Mouse (Mus musculus): ENCODE results near the gene Rabl6. TPM values are rescaled to one million over a fixed set of nuclear protein-coding genes. Genes with fewer than 3 reads are reported as not detected.

Gene Rabl6
- polyA plus RNA-seq, 1 experiment from 2014 or later = 30.9 TPM

GRCm38 (mm10) chr2:25579737-25580460 is 28.4 kb downstream of the Rabl6 start:
- no peak overlapping the region for H3K27ac ChIP-seq (replicated peaks)
- DNase-seq (ENCODE audit: low spot score) (peak; percentile 65), ATAC-seq (ENCODE audit: low FRiP score, low TSS enrichment) (no peak)
- peaks cover 26% of the 10 kb centered on the region for H3K27me3 ChIP-seq (ENCODE audit: control insufficient read depth, insufficient read depth, low read length)
- H3K4me2 ChIP-seq (replicated peaks; ENCODE audit: low read depth) = peak overlapping the region; percentile 37
- TF ChIP-seq EP300 (optimal IDR thresholded peaks at IDR 0.05) (no peak), CTCF (IDR thresholded peaks at IDR 0.05; ENCODE audit: low read depth) (peak; percentile 73)
- WGBS = 6% methylated on average over 27 of the region's 27 CpGs
- H3K4me1 ChIP-seq (replicated peaks; ENCODE audit: control insufficient read depth, insufficient read depth) = peaks cover 12% of the 10 kb centered on the region; the same call in 1 of the 2 replicates
- H3K9me3 ChIP-seq (ENCODE audit: control insufficient read depth, low read length) = no peaks in the 10 kb centered on the region
- peaks cover 4% of the 10 kb centered on the region; the same call in 1 of the 2 replicates for H3K36me3 ChIP-seq (ENCODE audit: control insufficient read depth, insufficient read depth, low read length)
- peak overlapping the region; percentile 27 for H3K4me3 ChIP-seq (ENCODE audit: low read depth, low read length)
- no peak overlapping the region for H3K9ac ChIP-seq (ENCODE audit: low read length)

DNA sequence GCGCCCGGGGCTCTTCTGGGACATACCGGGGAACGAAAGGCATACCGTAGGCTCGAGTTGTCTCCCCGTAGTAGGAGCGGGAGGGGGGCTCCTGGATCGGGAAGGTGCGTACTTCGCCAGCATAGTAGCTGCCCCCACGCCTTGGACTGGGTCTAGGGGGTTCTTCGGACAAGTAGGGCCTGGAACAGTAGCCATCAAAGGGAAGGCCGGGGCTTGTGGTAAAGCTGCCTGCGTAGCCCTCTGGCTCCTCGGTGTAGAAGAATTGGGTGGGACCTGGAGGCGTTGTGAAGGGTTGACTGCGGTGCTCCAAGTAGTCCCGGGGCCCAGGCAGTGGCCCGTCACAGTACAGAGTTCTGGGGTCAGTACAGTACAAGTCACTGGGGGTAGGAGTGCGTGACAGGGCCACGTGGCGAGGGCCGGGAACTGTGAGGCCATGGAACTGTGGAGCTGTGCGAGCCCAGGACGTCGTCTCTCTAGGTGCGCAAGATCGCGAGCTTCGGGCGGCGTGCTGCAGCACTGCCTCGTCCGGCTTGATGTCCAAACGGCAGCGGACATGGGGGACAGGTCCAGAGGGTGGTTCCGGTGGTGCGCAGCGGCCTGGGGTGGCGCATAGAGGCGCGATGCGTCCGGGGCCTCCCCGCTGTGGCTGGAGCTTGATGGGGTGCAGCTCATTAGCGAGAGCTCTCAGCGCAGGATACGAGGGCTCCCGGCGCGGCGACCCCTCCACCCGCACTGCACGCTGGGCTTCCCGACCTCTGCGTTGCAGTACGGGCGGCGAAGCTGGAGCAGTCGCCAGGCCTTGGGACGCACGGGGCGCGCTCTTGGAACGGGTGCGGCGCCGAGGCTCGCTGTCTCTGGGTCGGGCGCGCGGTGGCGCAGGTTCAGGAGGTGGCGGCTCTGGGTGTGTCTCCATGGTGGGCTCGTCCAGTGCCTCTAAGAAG is 29.3 kb downstream of the Rabl6 start:
- Histone ChIP-seq H3K27me3 (ENCODE audit: control insufficient read depth, insufficient read depth, low read length) (peaks cover 26% of the 10 kb centered on the region), H3K9me3 (ENCODE audit: control insufficient read depth, low read length) (no peaks in the 10 kb centered on the region), H3K4me2 (replicated peaks; ENCODE audit: low read depth) (peak overlapping the region; percentile 37), H3K4me3 (ENCODE audit: low read depth, low read length) (peak overlapping the region; percentile 27), H3K27ac (replicated peaks) (no peak overlapping the region), H3K36me3 (ENCODE audit: control insufficient read depth, insufficient read depth, low read length) (peaks cover 3% of the 10 kb centered on the region; the same call in 1 of the 2 replicates), H3K4me1 (replicated peaks; ENCODE audit: control insufficient read depth, insufficient read depth) (peaks cover 12% of the 10 kb centered on the region; the same call in 1 of the 2 replicates), H3K9ac (ENCODE audit: low read length) (no peak overlapping the region)
- TF ChIP-seq CTCF (IDR thresholded peaks at IDR 0.05; ENCODE audit: low read depth) (no peak), EP300 (optimal IDR thresholded peaks at IDR 0.05) (no peak)
- 8% methylated on average over 76 of the region's 77 CpGs for WGBS
- DNase-seq (ENCODE audit: low spot score) = no peak
- ATAC-seq (ENCODE audit: low FRiP score, low TSS enrichment) = no peak

DNA sequence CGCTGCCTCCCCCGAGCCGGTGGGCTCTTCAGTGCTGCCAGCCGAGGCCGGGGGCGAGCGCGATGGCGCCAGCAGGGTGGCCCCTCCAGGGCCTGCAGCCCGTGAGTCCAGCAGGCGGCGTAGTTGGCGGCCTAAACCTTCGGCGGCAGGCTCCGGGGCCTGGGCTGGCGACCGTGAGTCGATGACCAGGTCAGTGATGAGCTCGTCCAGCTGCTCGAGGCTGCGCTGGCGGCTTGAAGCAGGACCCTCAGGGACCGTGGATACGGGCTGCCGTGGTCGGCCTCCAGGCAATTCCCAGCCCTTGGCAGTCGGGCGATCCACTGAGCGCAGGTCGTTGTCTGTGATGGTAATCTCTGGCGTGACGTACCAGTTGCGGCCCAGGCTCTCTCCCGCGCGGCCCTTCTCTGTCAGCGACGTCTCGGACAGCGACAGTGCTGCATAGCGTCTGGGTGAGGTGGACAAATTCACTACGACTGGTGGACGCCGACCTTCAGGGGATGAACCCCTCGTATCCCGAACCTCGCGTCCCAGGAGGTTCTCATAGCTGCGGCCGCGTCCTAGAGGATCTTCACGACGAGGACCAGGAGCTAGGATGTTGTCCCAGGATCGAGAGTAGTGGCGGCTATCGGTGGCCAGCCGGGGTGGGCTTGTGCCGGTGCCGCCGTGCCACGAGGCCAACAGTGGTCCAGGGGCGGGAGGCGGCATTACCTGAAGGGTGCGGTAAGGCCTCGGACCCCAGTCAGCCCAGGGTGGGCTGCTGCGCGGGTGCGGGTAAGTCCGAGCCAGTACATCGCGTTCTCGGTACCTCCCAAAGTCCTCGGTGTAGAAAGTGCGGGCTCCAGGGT is 30.1 kb downstream of the Rabl6 start:
- H3K4me2 ChIP-seq (replicated peaks; ENCODE audit: low read depth) = peak overlapping the region; percentile 33
- no peak overlapping the region for H3K9ac ChIP-seq (ENCODE audit: low read length)
- peaks cover 12% of the 10 kb centered on the region; the same call in 1 of the 2 replicates for H3K4me1 ChIP-seq (replicated peaks; ENCODE audit: control insufficient read depth, insufficient read depth)
- TF ChIP-seq EP300 (optimal IDR thresholded peaks at IDR 0.05) (no peak), CTCF (IDR thresholded peaks at IDR 0.05; ENCODE audit: low read depth) (peak; percentile 50)
- ATAC-seq (ENCODE audit: low FRiP score, low TSS enrichment) (no peak), DNase-seq (ENCODE audit: low spot score) (peak; percentile 39)
- H3K36me3 ChIP-seq (ENCODE audit: control insufficient read depth, insufficient read depth, low read length) = no peaks in the 10 kb centered on the region
- peak overlapping the region; percentile 18; the same call in 1 of the 2 replicates for H3K4me3 ChIP-seq (ENCODE audit: low read depth, low read length)
- no peak overlapping the region for H3K27ac ChIP-seq (replicated peaks)
- H3K27me3 ChIP-seq (ENCODE audit: control insufficient read depth, insufficient read depth, low read length) = peaks cover 26% of the 10 kb centered on the region
- no peaks in the 10 kb centered on the region for H3K9me3 ChIP-seq (ENCODE audit: control insufficient read depth, low read length)
- WGBS = 9% methylated on average over 71 of the region's 75 CpGs

- peak overlapping the region; percentile 33; the same call in 1 of the 2 replicates for H3K4me2 ChIP-seq (replicated peaks; ENCODE audit: low read depth)
- peak overlapping the region; percentile 18; the same call in 1 of the 2 replicates for H3K4me3 ChIP-seq (ENCODE audit: low read depth, low read length)
- H3K9me3 ChIP-seq (ENCODE audit: control insufficient read depth, low read length) = no peaks in the 10 kb centered on the region
- peaks cover 26% of the 10 kb centered on the region for H3K27me3 ChIP-seq (ENCODE audit: control insufficient read depth, insufficient read depth, low read length)
- peak; percentile 40 for DNase-seq (ENCODE audit: low spot score)
- no peak for TF ChIP-seq EP300 (optimal IDR thresholded peaks at IDR 0.05)
- no peak for TF ChIP-seq CTCF (IDR thresholded peaks at IDR 0.05; ENCODE audit: low read depth)
- peaks cover 12% of the 10 kb centered on the region; the same call in 1 of the 2 replicates for H3K4me1 ChIP-seq (replicated peaks; ENCODE audit: control insufficient read depth, insufficient read depth)
- no peak overlapping the region for H3K27ac ChIP-seq (replicated peaks)
- ATAC-seq (ENCODE audit: low FRiP score, low TSS enrichment) = no peak
- WGBS = 20% methylated on average over 92 of the region's 92 CpGs
- 0 out of 2 replicates have a peak overlapping the region, but pooled peaks have one; percentile 4 for H3K9ac ChIP-seq (ENCODE audit: low read length)
- H3K36me3 ChIP-seq (ENCODE audit: control insufficient read depth, insufficient read depth, low read length) = no peaks in the 10 kb centered on the region
These were observed 31.1 kb downstream of the Rabl6 start for GRCm38 (mm10) chr2:25576965-25577891.
